Mouse (Mus musculus): Measurements from ENCODE around the gene Tm2d3.

Gene Tm2d3

GRCm38 (mm10) chr7:65704818-65705242, 13.9 kb downstream of the Tm2d3 start:
- DNase-seq (ENCODE audit: low read depth, low spot score): peak; percentile 84

GRCm38 (mm10) chr7:65708506-65708905, 17.5 kb downstream of the Tm2d3 start:
- no peak for DNase-seq (ENCODE audit: low read depth, low spot score)

GRCm38 (mm10) chr7:65710301-65710700, 19.3 kb downstream of the Tm2d3 start:
- no peak for DNase-seq (ENCODE audit: low read depth, low spot score)

DNA sequence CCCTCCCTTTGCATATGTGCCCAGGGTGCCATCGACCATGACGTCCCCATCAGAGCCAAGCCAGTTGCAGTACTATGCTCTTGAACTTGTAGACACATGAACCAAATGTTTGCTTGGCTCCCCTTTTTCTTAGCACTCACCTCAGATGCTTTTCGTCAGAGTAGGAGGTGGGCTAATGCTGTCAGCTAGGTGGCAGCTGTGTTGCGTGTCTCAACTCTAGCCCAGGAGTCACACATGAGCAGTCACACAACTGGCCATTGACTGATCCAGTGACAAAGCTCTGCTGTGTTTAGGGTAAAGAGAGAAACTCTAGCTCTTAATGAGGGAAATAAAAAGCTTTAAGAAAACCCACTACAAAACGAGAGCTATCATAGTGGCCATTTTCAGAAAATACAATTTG, 22.8 kb downstream of the Tm2d3 start:
- DNase-seq (ENCODE audit: low read depth, low spot score): no peak

GRCm38 (mm10) chr7:65714304-65714703, 23.3 kb downstream of the Tm2d3 start:
- DNase-seq (ENCODE audit: low read depth, low spot score): no peak

GRCm38 (mm10) chr7:65734024-65734423, 43.1 kb downstream of the Tm2d3 start:
- DNase-seq (ENCODE audit: low read depth, low spot score): peak; percentile 19

DNA sequence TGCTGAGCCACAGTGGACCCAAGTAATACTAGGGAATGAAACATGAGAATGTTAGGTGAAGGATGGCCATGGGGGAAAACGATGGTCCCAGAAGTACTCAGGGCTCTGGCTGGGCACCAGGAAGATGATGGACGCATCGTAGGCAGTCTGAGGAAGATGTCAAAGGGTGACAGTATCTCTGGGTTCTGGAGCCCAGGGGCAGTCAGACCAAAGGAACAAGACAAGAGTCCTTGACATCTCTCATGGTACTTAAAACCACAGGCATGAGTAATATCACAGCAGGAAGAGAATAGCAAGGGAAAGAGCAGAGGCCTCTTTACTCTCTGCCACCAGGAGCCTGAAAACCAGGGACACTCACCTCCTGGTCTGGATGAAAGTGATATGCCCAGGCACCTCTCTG, 44.3 kb downstream of the Tm2d3 start:
- no peak for DNase-seq (ENCODE audit: low read depth, low spot score)

DNA sequence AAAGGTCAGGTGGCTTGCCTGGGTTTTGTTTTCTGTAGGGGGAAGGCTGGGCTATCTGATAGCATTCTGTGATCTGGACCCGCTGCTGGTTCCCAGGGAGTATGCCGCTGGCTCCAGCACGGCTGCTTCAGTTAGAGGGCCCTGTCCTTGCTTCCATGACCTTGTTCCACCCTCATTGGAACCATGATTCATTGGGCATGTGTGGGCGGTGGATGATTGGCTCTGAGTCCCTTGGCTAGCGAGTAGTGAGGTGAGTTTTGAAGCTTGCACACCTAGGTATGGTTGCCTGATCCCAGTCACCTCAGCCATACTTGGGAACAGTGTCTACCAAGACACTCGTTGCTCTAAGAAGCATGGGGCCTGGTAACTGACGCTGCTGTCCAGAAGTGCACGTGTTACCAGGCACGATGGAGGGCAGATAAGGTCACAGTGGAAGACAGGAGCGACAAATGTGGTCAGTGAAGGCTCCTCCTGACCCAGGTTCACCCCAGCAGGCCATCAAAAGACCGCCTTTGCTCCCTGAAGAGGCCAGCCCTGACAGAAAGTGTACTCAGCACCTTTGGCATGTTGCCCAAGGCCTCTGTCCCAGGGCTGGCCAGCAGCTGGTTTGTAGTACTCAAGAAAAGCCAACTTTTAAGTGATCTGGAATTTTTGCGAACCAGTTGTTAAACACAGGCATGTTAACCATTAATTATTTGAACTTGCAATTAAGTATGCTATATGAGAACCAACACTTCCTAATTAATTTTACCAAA, 46.5 kb downstream of the Tm2d3 start:
- DNase-seq (ENCODE audit: low read depth, low spot score): peak; percentile 7

DNA sequence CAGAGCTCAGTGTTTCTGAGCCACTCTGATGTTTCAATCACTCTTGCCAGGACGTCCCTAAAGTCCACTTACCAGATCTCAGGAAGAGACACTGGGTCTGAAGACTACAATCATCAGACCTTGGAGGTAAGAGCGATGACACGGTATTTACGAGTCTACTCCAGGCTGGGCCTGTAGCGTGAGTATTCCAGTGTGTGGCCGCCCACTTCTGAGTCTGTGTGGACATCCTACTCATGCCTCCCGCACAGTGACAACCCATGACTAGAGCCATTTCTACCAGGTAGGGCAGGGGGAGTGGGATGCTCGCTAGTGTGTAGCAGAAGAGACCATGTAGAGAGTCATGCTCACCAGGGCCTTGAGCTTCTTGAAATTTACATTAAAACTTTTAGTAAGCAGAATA, 51.9 kb downstream of the Tm2d3 start:
- DNase-seq (ENCODE audit: low read depth, low spot score): no peak

- no peak for DNase-seq (ENCODE audit: low read depth, low spot score)
Measured at GRCm38 (mm10) chr7:65747990-65748955, 57.3 kb downstream of the Tm2d3 start.
